Mouse (Mus musculus) urinary bladder, adult 18-20 months (tissue): Measurements from ENCODE around the gene Rb1.

ENCODE experiments used
- DNase-seq, 2 experiments: peaks; one replicate each; pipeline ENCODE4 v3.0.0; 2022; ENCODE audit warnings: low spot score in 2 of 2, mixed read lengths in 2 of 2

Gene Rb1

DNA sequence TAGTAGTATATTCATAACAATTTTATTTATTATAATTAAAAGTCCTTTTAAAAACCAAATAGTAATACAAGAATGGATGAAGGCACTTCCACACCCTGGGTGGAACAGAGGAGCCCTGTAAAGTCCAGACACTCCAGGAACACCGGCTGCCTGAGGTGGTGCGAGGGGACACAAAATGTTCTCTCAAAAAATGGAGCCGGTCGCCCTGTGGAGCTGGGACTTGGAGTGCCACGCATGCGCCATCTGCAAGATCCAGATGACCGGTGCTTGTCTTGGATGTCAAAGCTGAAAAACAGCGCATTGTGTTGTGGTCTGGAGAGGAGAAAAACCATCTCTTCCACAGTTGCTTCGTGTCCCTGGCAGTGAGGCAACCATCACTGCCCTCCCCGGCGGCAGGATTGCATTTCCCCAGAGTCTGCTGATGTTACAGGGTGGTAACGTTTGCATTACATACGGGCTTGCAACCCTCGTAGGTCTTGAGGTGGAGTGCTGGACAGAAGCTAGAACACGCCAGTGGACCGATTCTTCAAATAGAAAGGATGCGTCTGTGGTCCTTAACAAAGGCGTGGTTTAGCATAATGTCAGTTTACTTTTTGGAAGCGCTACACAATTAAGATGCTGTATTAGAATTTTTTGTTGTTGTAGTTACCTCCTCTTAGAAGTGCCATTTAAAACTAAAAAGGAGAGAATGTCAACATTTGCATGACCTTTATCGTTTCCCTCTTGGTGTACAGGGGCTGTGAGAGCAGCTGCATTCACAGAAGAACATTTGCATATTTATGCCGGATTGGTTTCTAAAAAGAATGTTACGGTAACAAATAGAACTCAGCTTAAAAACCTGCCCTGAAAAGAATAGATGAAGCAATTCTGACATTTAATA is 9.5 kb upstream of the Rb1 start:
- DNase-seq: no peak

- DNase-seq: no peak
These were observed 8.3 kb upstream of the Rb1 start for GRCm38 (mm10) chr14:73333880-73334279.

- DNase-seq: no peak
These were observed 5.8 kb upstream of the Rb1 start for GRCm38 (mm10) chr14:73331386-73331785.

- no peak for DNase-seq
These were observed 4.2 kb upstream of the Rb1 start for GRCm38 (mm10) chr14:73329871-73330270.

GRCm38 (mm10) chr14:73326511-73326910 is 889 bp upstream of the Rb1 start:
- no peak for DNase-seq

- peak; percentile 22 to 52 for DNase-seq
These were observed 777 bp downstream of the Rb1 start for GRCm38 (mm10) chr14:73324634-73325455.

- no peak for DNase-seq
These were observed 1.7 kb downstream of the Rb1 start for GRCm38 (mm10) chr14:73323965-73324364.

DNA sequence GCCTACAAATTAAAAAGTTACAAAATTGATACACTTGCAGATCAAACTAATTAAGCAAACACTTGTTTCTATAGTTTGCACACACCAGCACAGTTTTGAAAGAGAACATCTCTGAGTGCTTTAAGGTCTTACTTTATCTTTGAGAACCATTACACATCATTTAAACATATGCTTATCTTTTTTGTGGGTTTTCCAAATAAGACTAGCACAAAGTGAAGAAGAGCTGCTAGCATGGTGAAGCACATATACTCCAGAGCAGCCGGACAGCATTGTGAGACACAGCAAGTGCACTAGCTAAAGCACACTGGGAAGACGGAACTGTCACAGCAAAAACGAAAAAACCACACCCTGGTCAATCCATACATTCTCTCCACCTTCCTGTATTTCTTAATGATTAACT is 3.5 kb downstream of the Rb1 start:
- DNase-seq: no peak

- no peak for DNase-seq
These were observed 8.7 kb downstream of the Rb1 start for GRCm38 (mm10) chr14:73316933-73317332.

- DNase-seq: no peak
These were observed 11.8 kb downstream of the Rb1 start for GRCm38 (mm10) chr14:73313864-73314263.

DNA sequence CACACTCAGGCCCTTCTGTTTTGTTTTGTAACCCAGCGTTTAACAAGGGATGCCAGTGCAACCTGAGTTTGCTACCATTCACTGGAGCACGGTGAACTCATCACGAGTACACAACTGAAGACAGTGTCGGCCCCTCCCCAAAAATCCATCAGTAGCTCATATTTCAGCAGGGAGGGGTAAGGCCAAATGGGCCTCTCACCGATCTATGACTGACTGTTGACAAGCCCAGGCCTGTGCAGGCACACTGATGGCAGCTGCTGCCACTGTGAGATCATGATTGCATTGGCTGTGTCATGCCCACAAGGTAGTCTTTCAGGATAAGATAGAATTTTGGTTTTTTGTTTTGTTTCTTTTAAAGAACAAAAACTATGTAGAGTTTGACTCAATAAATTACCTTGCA is 12.2 kb downstream of the Rb1 start:
- peak; percentile 26 to 61 for DNase-seq

DNA sequence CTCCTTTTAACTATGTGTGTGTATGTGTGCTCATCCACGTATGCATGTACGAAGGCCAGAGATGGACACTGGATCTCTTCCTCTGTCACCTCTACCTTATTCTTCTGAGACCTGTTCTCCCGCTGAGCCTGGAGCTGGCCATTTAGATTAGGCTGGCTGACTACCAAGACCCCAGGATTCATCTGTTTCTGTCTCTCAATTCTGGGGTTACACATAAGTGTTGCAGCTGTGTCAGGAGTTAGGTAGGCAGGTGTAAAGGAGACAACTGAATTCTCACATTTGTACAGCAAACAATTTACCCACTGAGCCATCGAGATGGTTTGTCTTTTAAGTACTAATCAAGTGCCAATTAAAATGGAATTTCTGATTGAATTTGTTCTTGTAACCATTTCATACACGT is 12.7 kb downstream of the Rb1 start:
- DNase-seq: no peak

DNA sequence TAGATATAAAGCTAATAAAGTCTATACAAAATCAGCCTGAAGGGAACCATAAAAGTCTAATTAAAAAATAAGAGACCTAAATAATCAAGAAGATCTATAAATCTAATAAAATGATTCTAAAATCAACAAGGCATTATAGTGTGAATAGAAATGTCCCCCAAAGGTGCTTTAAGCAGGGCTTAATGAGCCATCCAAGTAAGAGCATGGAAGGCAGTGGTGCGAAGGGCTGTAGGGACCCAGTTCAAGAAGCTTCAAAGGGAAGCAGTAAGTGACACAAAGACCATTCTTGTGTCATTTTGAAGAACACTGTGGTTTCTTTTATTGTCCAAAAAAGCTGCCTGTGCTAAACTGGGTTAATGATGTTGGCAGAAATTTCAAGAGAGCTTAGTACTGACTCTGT is 18.1 kb downstream of the Rb1 start:
- no peak for DNase-seq

GRCm38 (mm10) chr14:73303193-73303592 is 22.4 kb downstream of the Rb1 start:
- no peak for DNase-seq

DNA sequence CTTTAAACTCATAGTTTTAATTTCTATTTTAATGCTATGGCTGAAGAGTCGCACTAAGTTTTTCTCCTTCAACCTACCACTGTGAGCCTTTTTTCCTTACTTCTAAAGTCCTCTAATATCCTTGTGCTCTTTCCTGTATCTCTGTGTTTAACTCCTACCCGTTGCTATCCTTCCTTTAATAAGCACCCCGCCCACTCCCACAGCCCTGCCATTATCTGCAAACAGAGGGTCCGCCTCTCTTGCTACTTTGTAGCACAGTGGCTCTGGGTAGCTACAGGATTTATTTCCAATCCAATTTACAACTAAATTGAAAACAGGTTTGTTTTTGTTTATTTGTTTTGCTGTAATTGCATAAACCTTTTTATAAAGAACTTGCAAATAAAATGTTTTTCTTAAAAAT is 23.8 kb downstream of the Rb1 start:
- no peak for DNase-seq

DNA sequence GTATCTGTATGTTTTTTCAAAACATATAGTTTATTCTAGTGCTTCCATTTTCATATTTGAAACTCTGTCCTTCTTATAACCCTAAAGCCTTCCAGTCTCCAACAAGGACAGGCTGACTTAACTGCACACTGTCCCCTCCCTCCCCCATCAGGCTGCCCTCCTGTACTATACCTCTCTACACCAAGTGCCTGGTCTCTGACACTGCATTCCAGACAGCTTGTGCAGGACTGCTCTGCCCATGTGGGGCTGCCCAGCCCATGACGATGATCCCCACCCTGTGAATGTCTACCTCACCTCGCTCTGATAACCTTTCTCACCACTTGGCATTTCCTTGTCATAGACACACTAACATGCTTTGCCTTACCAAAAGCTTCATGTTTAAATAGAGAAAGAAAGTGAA is 30.1 kb downstream of the Rb1 start:
- no peak for DNase-seq

DNA sequence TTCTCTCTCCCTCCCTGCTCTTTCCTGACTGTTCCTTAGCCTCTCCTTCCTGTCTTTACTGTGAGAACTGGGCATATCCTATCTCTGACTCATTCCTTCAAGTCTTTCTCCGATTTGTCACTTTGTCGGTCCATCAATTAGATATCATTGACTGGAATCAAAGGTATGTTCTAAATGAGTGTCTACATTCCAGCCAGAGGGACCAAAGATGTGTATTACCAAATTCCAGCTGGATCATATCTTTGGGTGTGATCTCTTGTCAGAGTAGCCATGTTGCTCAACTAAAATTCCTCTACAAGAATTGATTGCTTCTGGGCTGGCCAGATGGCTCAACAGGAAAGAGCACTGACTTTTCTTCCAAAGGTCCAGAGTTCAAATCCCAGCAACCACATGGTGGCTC is 32.0 kb downstream of the Rb1 start:
- DNase-seq: no peak

GRCm38 (mm10) chr14:73292434-73292833 is 33.2 kb downstream of the Rb1 start:
- DNase-seq: no peak

DNA sequence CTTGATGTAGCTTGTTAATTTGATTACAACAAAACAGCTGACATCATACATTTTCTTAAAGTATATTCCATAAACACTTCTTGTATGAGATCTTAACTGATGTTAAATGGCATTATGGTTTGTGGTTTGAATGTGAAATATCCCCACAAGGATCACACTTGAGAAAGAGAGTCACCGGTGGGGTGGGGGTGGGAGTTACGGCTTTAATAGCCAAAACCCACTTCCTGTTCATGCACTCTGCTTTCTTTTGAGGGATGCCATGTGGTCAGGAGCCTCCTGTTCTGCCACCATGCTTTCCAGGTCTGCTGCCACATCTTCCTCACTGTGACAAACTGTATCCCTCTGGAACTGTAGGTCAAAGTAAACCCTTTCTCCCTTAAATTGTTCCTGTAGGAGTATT is 35.7 kb downstream of the Rb1 start:
- no peak for DNase-seq

DNA sequence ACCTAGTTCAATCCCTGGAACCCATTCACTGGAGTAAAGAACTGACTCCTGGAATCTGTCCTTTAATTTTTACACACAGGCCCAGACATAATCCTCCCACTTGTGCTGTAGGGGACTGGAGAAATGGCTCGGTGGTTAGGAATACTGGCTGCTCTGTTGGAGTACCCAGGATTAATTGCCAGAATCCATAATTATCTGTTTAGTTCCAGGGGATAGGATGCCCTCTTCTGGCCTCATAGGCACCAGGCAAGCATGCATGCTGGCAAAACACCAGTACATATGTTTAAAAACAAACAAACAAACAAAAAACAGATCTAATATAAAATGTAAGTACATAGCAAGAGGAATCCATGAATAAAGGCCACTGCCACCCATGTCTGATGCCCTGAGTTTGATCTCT is 44.6 kb downstream of the Rb1 start:
- DNase-seq: no peak

DNA sequence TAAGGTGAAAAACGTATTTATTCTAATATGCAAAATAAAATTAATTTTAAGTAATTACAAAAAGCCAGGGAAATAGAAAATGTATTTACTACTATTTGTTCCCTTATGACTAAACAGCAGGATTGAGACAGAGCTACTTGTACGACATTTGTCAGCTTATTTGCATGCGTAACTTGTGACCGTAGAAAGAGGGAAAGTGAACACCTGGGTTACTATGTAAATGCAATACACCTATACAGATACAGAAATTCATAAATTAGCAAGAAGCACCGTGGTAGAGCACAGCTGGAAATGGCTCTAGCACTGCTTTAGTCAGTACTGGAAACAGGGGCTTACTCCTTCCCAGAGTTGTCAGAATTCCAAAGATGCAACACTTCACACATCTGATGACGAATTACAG is 46.5 kb downstream of the Rb1 start:
- DNase-seq: no peak

- DNase-seq: no peak
These were observed 53.8 kb downstream of the Rb1 start for GRCm38 (mm10) chr14:73271807-73272206.

DNA sequence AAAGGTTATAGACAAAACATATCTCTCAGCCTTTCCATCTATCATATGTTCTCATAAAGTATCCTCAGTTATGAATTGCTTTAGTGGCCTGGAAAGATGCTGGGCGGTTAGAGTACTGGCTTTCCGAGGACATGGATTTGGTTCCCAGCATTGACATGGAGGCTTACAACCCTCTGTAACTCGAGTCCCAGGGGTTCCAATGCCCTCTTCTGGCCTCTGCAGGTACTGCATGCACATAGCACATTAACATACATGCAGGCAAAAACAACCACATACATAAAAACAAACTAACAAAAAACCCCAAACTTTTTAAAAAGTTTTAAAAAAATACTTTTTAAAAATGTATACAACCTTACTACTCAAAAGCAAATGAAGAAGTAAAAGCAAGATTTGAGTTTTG is 59.5 kb downstream of the Rb1 start:
- no peak for DNase-seq
